Mouse (Mus musculus) cerebellum, adult 2 months (tissue): Measurements from ENCODE around the gene Bhlhe41. TPM values are rescaled to one million over a fixed set of nuclear protein-coding genes. Genes with fewer than 3 reads are reported as not detected.
A peak's percentile ranks its signal among the peaks of the same experiment; 100 is the strongest.

Source experiments
- DNase-seq, 2 experiments: peaks; one replicate each; pipeline ENCODE4 v3.0.0; 2021
- H3K27ac ChIP-seq: fragments of 200-500 bp; 2 replicates; pipeline ENCODE4 v1.5.1; 2012; ENCODE audit warnings: low read length, control low read depth, inconsistent platforms; ENCODE audit not compliant: insufficient read depth
- H3K27me3 ChIP-seq: fragments of 200-500 bp; 2 replicates; pipeline ENCODE4 v1.6.1; 2012; ENCODE audit warnings: inconsistent platforms, mild to moderate bottlenecking, low read length, moderate library complexity; ENCODE audit not compliant: control insufficient read depth, insufficient read depth
- H3K4me1 ChIP-seq: fragments of 200-500 bp; 2 replicates; pipeline ENCODE4 v1.6.1; 2011; ENCODE audit warnings: low read length; ENCODE audit not compliant: control insufficient read depth, insufficient read depth
- H3K4me3 ChIP-seq: fragments of 200-500 bp; replicated peaks from 2 replicates; pipeline ENCODE3; 2011; ENCODE audit warnings: mild to moderate bottlenecking, low read depth, low read length, control low read depth; ENCODE audit not compliant: insufficient read depth
- CTCF ChIP-seq: fragments of 200-500 bp; IDR thresholded peaks from 2 replicates; pipeline ENCODE4 v1.5.1; 2011; ENCODE audit warnings: low read depth, mild to moderate bottlenecking, control low read depth, low read length, moderate library complexity, borderline replicate concordance; ENCODE audit not compliant: insufficient read depth
- POLR2A ChIP-seq: fragments of 200-500 bp; IDR thresholded peaks from 2 replicates; pipeline ENCODE4 v1.6.1; 2011; ENCODE audit warnings: low read length, control low read depth, borderline replicate concordance; ENCODE audit not compliant: insufficient read depth
- WGBS: fragments of 180-500 bp; shearing (Covaris S2); methylation state at CpG from one replicate; pipeline ENCODE4 v1.1.7; 2018; 5-methylcytosine and 5-hydroxymethylcytosine counted together
- polyA plus RNA-seq: library from polyadenylated mRNA; depleted of rRNA; stranded (reverse); fragments of >200 nt; gene quantifications from 2 replicates; pipeline ENCODE4 v1.2.3, GENCODE M21; 2012

The Bhlhe41 gene
- polyA plus RNA-seq, 1 experiment = 35.0 TPM

DNA sequence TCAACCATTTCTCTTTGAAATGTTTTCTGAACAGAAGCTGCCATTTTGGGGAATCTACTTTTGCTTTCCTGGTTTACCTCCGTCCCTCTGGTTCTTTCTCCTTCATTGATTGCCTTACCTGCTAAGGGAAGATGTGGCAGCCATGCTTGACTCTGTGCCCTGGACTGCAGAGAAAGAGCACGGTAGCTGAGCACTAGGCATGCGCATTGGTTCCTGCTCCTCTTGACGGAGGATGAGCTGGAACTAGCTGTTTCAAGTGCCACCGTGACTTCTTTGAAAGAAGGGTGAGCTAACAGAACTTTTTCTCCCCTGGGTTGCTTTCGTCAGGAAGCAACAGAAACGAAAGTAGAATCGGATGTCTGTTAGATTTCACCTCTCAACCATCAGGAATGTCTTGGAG, 17.7 kb downstream of the Bhlhe41 start:
- H3K27me3 ChIP-seq = no peaks in the 10 kb centered on the region

DNA sequence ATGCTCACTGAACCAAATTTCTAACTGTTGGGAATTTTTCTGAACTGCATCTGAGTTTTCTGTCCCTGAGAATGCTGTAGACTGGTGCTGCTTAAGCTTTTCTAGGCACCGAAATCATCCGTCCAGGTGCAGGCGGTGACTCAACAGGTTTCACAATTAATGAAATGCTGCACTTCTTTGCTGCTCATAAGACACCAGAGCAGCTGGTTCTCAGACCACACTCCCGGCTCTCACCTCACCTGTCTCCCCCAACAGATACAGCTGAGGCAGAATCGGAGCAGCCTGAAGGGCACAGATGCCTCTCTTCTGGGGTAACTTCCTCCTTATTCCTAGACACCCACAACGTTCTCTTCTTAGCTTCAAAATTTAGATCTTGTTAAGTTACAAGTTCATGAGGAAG, 18.4 kb downstream of the Bhlhe41 start:
- DNase-seq = no peak
- Histone ChIP-seq H3K27me3 (no peaks in the 10 kb centered on the region), H3K4me3 (no peak overlapping the region), H3K4me1 (peaks cover 9% of the 10 kb centered on the region), H3K27ac (no peak overlapping the region)
- 94% methylated on average over 6 of the region's 6 CpGs for WGBS
- TF ChIP-seq POLR2A = no peak
- TF ChIP-seq CTCF = no peak

More for the DNA sequence above, 17.7 kb downstream of the Bhlhe41 start:
- WGBS = 93% methylated on average over 8 of the region's 8 CpGs
- Histone ChIP-seq H3K4me1 (peaks cover 9% of the 10 kb centered on the region), H3K27ac (no peak overlapping the region), H3K4me3 (no peak overlapping the region)
- no peak for TF ChIP-seq CTCF
- no peak for TF ChIP-seq POLR2A
- no peak for DNase-seq

DNA sequence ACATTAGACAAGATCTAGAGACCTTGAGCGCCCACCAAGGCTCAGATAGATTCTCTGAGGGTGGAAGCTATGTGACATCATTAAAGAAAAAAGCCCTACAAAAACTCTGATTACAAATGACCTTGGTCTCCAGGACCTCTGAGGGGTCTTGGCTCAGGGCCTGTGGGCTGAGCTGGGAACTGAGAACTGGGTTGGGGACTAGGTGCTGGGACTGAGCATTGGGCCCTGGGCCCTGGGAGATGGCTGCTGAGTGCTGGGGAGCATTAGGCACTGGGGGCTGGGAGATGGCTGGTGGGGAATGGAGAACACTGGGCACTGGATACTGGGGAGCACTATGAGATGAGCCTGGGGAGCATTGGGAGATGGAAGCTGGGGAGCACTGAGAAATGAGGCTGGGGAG, 19.3 kb downstream of the Bhlhe41 start:
- no peak overlapping the region for H3K4me3 ChIP-seq
- peaks cover 9% of the 10 kb centered on the region for H3K4me1 ChIP-seq
- DNase-seq = no peak
- TF ChIP-seq CTCF (no peak), POLR2A (no peak)
- no peaks in the 10 kb centered on the region for H3K27me3 ChIP-seq
- 100% methylated on average over 1 of the region's 1 CpGs for WGBS
- no peak overlapping the region for H3K27ac ChIP-seq

DNA sequence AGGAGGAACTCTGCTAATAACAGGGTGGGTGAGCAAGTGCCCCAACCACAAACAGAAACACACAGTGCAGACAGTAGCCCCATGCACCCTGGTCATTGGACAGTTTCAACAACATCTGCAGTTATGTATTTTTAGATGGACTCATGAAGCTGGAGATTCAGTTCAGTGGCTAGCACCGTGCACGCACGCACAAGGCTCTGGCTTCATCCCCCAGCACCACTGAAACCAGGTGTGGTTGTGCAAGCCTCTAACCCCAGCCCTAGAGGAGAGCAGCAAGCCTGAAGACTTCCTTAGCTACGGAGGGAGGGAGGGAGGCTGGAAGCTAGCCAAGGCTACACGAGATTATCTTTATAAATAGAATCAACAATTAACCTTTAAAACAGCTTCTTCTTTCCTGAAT, 19.7 kb downstream of the Bhlhe41 start:
- DNase-seq = no peak
- H3K27ac ChIP-seq = no peak overlapping the region

DNA sequence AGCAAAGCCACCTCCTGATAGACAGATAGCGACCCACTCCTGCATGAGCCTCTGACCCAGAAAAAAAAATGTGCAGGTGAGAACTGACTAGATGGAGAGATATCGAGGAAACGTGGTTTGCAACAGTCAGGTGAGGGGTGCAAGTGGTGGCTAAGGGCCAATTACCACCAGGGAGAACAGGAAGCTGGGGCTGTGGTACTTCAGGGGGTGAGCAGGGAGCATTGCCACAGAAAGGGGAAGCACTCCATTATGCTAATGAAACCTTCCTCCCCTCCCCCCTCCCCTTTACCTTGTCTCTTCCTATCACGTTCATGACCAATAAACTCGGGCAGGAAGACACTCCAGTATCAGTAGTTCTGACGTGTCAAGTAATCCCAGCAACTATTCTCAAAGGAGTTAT, 30.0 kb downstream of the Bhlhe41 start:
- no peak overlapping the region for H3K4me3 ChIP-seq
- H3K27me3 ChIP-seq = no peaks in the 10 kb centered on the region
- no peak overlapping the region for H3K27ac ChIP-seq
- TF ChIP-seq POLR2A = no peak
- no peak for TF ChIP-seq CTCF
- H3K4me1 ChIP-seq = no peaks in the 10 kb centered on the region
- no peak for DNase-seq
- WGBS = 67% methylated on average over 6 of the region's 6 CpGs

More for the DNA sequence above, 19.7 kb downstream of the Bhlhe41 start:
- WGBS = 67% methylated on average over 5 of the region's 5 CpGs
- Histone ChIP-seq H3K4me1 (peaks cover 4% of the 10 kb centered on the region), H3K4me3 (no peak overlapping the region), H3K27me3 (no peaks in the 10 kb centered on the region)
- TF ChIP-seq POLR2A (no peak), CTCF (no peak)

DNA sequence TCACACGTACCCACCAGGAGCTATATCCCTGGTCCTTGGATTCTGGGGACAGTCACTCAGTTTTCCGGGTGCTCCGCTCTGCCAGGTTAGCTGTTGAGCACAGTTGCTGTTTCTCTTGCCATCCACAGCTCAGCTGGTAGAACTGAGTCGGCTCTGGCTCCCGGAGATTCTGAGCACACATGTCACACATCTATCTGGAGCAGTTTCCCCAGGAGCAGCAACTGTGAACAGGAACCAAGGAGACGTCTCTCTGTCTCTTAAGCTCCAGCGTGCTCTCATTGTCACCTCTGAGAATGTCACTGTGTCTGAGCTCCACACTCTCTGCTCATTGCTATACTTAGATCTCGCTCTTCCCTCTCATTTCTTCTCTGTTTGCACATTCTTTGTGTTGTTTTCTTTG, 32.4 kb downstream of the Bhlhe41 start:
- no peaks in the 10 kb centered on the region for H3K4me1 ChIP-seq
- no peaks in the 10 kb centered on the region for H3K27me3 ChIP-seq
- H3K27ac ChIP-seq = no peak overlapping the region
- no peak for DNase-seq
- no peak for TF ChIP-seq POLR2A
- no peak for TF ChIP-seq CTCF
- WGBS = 81% methylated on average over 8 of the region's 8 CpGs
- H3K4me3 ChIP-seq = no peak overlapping the region

DNA sequence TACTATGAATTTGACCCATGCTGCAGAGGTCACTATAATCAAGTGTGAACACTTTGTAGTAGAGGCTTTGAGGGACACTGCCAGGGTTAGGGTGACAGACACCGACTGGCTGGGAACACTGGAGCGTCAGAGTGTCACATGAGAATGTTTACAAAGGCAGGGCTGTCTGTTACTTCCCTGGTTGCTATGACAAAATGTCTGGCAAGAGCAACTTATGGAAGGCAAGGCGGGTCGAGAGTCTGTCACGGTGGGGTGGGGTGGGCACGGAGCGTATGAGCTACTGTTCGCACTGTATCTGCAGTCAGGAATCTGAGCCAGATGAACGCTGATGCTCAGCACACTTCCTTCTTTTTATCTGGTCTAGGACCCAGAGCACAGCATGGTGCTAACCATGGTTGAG, 34.7 kb downstream of the Bhlhe41 start:
- 71% methylated on average over 9 of the region's 9 CpGs for WGBS
- no peak overlapping the region for H3K4me3 ChIP-seq
- H3K27me3 ChIP-seq = no peaks in the 10 kb centered on the region
- no peak overlapping the region for H3K27ac ChIP-seq
- peak in 1 of 2 experiments; percentile 18 for DNase-seq
- no peak for TF ChIP-seq POLR2A
- TF ChIP-seq CTCF = no peak
- H3K4me1 ChIP-seq = no peaks in the 10 kb centered on the region

DNA sequence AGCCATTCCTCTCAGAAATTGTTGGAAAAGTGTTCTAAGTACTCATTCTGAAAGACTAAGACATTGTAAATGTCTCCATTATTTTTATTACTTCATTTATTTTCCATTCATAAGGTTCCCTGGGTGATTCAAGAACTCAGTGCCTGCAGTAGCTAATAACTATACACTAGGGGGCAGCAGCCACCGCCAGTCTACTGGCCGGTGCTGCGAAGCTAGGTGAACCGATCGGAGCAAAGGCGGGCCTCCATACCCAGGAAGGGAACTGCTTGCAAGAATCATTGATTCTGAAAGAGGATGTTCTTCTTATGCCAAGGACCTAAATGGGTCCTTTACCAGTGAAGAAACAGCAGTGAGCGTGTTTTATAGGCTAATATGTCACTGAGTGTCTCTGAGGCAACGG, 35.2 kb downstream of the Bhlhe41 start:
- H3K4me3 ChIP-seq = no peak overlapping the region
- H3K27me3 ChIP-seq = no peaks in the 10 kb centered on the region
- H3K27ac ChIP-seq = no peak overlapping the region
- DNase-seq = peak; percentile 76 to 78
- WGBS = 16% methylated on average over 8 of the region's 8 CpGs
- TF ChIP-seq POLR2A (no peak), CTCF (peak; percentile 93)
- no peaks in the 10 kb centered on the region for H3K4me1 ChIP-seq
